Mouse (Mus musculus) heart, embryonic 15.5 days (tissue): Measurements from ENCODE around the gene Cwc27. TPM values are rescaled to one million over a fixed set of nuclear protein-coding genes. Genes with fewer than 3 reads are reported as not detected.
A peak's percentile ranks its signal among the peaks of the same experiment; 100 is the strongest.

Experiments used
- ATAC-seq: fragments of 200-750 bp; cut with Nextera tagmentation; replicated peaks from 2 replicates; pipeline ENCODE4 v1.8.0; 2017; ENCODE audit warnings: low read depth, moderate TSS enrichment; ENCODE audit not compliant: insufficient number of reproducible peaks, insufficient read depth, low FRiP score
- H3K27ac ChIP-seq: fragments of 300-500 bp; sonication (generic); 2 replicates; pipeline ENCODE4 v1.5.1; 2015; ENCODE audit warnings: mild to moderate bottlenecking, inconsistent platforms
- H3K27me3 ChIP-seq: fragments of 300-500 bp; sonication (generic); 2 replicates; pipeline ENCODE4 v1.6.1; 2015; ENCODE audit warnings: inconsistent platforms
- H3K36me3 ChIP-seq: fragments of 300-500 bp; sonication (generic); 2 replicates; pipeline ENCODE4 v1.6.1; 2015; ENCODE audit warnings: mild to moderate bottlenecking, inconsistent platforms
- H3K4me1 ChIP-seq: fragments of 300-500 bp; sonication (generic); replicated peaks from 2 replicates; pipeline ENCODE4 v1.6.1; 2015; ENCODE audit warnings: inconsistent platforms
- H3K4me2 ChIP-seq: fragments of 300-500 bp; sonication (generic); 2 replicates; pipeline ENCODE4 v1.6.1; 2015; ENCODE audit warnings: inconsistent platforms, mild to moderate bottlenecking, moderate library complexity
- H3K4me3 ChIP-seq: fragments of 300-500 bp; sonication (generic); 2 replicates; pipeline ENCODE4 v1.5.1; 2015; ENCODE audit warnings: mild to moderate bottlenecking, inconsistent platforms
- H3K9ac ChIP-seq: fragments of 300-500 bp; sonication (generic); 2 replicates; pipeline ENCODE4 v1.6.1; 2015; ENCODE audit warnings: mild to moderate bottlenecking, inconsistent platforms
- H3K9me3 ChIP-seq: fragments of 300-500 bp; sonication (generic); replicated peaks from 2 replicates; pipeline ENCODE4 v1.6.1; 2016; ENCODE audit warnings: inconsistent platforms
- WGBS: fragments of 180-500 bp; shearing (Covaris S2); methylation state at CpG from one replicate; pipeline ENCODE4 v1.1.7; 2015; ENCODE audit warnings: mixed read lengths; 5-methylcytosine and 5-hydroxymethylcytosine counted together
- polyA plus RNA-seq: library from polyadenylated mRNA; unstranded; fragments of >200 nt; fragmentation: Nextera tagmentation; extraction: Ambion mirVana; gene quantifications from 2 replicates; pipeline ENCODE4 v1.2.1, GENCODE M21; 2015

Cwc27 gene
- 19.6 and 20.6 TPM in 2 replicates for polyA plus RNA-seq

DNA sequence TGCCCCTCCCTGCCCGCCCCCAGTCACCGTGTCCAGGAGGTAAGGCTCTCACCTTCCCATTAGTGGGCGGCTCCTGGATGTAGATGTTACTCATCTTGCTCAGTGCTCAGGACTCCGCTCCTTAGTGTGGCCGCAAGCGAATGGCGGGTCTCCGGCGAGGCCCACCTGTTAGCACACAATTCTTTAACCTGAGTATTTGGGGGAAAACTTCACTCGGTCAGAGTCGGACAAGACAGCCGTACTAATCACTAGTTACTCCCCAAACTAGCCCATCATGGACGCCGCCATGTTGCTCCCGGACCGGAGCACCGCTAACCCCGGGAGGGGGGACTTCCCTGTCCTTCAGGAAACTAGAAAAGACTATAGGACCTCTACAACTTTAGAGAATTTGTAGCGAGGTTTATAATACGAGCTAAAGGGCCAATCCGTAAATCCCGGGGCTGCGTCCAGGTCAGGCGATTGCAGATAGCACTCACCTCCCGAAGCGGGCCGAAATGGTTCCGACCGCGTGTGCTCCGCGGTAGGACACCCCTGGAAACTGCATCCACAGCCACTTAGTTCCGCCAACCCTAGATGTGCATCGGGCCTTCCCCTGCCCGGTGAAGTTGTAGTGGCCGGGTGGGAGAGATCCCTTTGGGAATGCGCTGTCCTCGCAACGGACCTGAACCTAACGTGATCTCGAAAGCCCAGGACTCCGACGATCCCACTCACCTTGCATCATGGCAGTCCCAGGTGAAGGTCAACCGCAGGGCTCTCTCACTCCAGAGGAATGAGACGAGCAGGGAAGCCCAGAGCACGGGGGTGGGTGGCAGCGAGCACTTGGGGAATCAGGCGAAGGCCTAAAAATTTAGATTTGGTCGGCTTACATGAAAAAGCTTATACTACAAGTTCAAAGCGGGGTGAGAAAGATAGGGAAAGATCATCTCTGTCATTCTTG is at the start of gene Cwc27:
Gene Cwc27 (minus strand): TSS at position 508 of the 937 bp plus-strand sequence.
- WGBS = under 1% methylated on average over 50 of the region's 50 CpGs
- Histone ChIP-seq H3K9ac (peak within 1 kb of the TSS; percentile 85), H3K27ac (peak within 1 kb of the TSS; percentile 83), H3K4me2 (peak within 1 kb of the TSS; percentile 71), H3K4me3 (peak within 1 kb of the TSS; percentile 73), H3K27me3 (no peaks in the 10 kb centered on the region), H3K9me3 (no peaks in the 10 kb centered on the region), H3K36me3 (peaks cover 8% of the 10 kb centered on the region; the same call in 1 of the 2 replicates), H3K4me1 (peaks cover 17% of the 10 kb centered on the region)
- peak; percentile 87 for ATAC-seq

DNA sequence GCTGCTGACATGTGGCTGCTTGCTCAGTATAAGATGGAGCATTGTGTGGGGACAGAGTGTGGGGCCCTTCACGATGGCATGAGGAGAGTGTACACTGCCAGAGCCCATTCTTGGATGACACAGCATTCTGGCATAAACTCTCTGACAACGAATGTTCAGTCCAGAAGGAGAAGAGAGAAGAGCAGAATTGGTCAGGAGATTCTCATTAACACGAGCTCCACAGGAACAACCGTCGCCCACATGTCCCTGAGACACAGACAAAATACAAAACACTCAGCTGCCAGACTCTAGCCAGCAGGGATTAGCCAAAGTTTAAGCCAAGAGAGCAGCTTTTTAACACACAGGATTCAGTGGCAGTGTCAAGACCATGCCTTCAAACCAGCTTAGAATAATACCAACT is 49.8 kb upstream of the Cwc27 start:
- Histone ChIP-seq H3K9me3 (no peaks in the 10 kb centered on the region), H3K4me3 (no peak overlapping the region), H3K27ac (no peak overlapping the region), H3K4me2 (no peak overlapping the region), H3K9ac (no peak overlapping the region), H3K4me1 (peaks cover 9% of the 10 kb centered on the region), H3K27me3 (peaks cover 16% of the 10 kb centered on the region; the same call in 1 of the 2 replicates), H3K36me3 (no peaks in the 10 kb centered on the region)
- no peak for ATAC-seq
- WGBS = 78% methylated on average over 5 of the region's 5 CpGs

DNA sequence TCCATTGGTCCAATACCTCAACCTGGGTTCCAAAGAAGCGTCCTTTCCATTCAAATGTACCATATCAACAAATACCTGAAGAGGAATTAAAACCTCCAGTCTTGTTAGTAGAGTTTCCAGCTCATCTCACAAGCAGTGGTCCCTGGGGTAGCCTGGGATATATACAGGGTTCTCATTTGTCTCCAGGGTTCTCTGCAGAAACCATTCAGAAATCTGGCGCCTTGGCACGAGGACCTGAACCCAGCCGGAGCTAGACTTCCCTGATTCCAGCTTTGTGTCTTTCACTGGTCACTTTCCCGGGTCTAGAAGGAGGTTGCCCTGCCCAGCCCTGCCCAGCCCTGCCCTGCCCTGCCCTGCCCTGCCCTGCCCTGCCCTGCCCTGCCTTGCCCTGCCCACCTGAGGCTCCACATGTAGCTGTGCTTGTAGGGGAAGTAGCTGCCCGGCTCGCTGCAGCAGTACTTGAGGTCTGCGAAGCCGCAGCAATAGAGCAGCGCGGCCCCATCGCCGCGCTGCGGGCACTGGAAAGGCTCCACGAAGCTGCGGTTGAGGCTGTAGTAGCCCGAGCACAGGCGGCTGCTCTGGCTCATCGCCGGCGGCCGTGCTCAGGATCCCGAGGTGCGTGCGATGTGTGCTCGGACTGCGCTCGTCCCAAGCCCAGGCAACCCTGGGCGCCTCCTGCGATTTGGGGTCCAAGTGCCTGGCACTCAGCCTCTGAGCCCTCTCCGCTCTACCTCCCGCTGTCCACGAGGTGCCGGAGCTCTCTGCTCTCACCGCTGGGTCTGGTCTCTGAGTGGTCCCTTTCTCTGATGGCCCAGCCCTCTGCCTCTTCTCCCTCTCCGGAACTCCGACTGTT is 46.4 kb upstream of the Cwc27 start, which contains the start of gene Shisal2b:
Gene Shisal2b (minus strand): TSS at position 767 of the 853 bp plus-strand sequence.
- Histone ChIP-seq H3K27me3 (peaks cover 24% of the 10 kb centered on the region; the same call in 1 of the 2 replicates), H3K4me1 (peaks cover 9% of the 10 kb centered on the region), H3K36me3 (no peaks in the 10 kb centered on the region), H3K4me3 (peak within 1 kb of the TSS; percentile 57), H3K4me2 (peak within 1 kb of the TSS; percentile 99), H3K9ac (peak within 1 kb of the TSS; percentile 63), H3K9me3 (no peaks in the 10 kb centered on the region), H3K27ac (no peak within 1 kb of the TSS)
- 4% methylated on average over 38 of the region's 38 CpGs for WGBS
- ATAC-seq = 0 out of 2 replicates have a peak, but pooled peaks have one; percentile 47

DNA sequence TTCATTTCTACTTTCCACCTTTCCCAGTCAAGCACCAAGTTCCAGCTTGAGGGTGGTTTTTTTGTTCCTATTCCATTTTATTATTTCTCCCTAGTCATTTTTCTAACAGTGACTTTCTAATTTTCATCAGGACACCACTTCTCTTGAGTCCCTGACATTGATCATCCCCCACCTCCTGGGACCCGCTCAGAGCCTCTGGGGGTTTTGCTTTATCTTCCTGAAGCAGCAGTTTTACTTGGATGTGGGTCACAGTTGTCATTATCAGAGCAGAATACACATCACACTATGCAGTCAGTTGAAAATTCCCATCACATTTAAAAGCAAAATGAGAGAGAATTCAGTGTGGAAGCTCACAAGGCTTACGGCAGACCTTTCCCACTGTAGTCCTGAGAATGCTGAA is 36.7 kb upstream of the Cwc27 start:
- no peak for ATAC-seq
- WGBS = 64% methylated on average over 2 of the region's 2 CpGs

DNA sequence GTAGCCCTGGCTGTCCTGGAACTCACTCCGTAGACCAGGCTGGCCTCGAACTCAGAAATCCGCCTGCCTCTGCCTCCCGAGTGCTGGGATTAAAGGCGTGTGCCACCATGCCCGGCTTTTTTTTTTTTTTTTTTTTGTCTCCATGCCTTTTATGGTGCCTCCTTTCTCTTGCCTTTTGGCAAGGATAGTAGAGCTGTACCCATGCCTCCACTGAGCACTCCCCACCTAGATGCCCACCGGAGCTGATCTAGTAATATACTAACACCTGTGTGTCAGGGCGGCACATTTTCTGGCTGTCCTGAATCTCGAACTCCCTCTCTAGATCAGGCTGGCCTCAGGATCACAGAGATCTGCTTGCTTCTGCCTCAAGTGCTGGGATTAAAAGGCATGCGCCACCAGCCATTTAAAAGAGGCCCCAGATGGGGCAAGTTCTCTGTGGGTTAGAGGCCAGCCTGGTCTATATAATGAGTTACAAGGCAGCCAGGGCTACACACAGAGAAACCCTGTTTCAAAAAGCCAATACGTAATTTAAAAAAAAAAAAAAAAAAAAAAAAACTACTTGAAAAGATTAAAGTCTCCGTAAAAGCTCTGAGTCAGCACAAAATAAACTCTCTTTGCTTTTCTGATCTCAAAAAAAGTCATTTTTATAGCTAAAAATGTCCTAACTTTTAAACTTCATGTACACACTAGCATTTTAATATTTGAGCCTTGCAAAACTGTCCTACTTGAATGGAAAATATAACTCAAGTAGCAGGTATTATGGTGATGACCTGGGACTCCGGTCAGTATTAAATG is 26.6 kb upstream of the Cwc27 start:
- Histone ChIP-seq H3K27me3 (no peaks in the 10 kb centered on the region), H3K36me3 (peaks cover 5% of the 10 kb centered on the region), H3K27ac (no peak overlapping the region), H3K4me1 (no peaks in the 10 kb centered on the region), H3K4me3 (no peak overlapping the region), H3K4me2 (no peak overlapping the region), H3K9ac (no peak overlapping the region), H3K9me3 (no peaks in the 10 kb centered on the region)
- ATAC-seq = no peak
- WGBS = 77% methylated on average over 12 of the region's 13 CpGs

More for the DNA sequence above, 36.7 kb upstream of the Cwc27 start:
- no peaks in the 10 kb centered on the region for H3K9me3 ChIP-seq
- H3K4me2 ChIP-seq = no peak overlapping the region
- no peaks in the 10 kb centered on the region for H3K4me1 ChIP-seq
- H3K27ac ChIP-seq = no peak overlapping the region
- no peaks in the 10 kb centered on the region for H3K36me3 ChIP-seq
- H3K9ac ChIP-seq = no peak overlapping the region
- no peak overlapping the region for H3K4me3 ChIP-seq
- no peaks in the 10 kb centered on the region for H3K27me3 ChIP-seq

DNA sequence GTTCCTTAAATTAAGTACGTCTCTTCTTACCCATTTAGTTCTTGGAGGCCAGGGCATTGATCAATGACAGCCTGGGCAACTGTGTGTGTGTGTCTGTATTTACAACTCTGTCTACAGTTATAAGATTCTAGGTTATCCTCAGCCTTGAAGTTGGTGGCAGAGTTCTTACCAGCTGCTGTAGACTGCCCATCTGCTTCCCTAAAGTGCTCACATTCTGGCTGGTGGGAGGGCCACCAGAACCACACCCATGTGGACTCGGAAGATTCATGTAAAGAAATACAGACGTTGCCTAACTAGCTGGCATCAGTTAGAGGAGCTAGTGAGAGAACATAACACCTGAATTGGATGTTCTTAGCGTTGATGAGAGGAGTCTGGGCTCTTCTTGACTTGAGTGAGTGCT is 25.0 kb upstream of the Cwc27 start:
- 51% methylated on average over 4 of the region's 4 CpGs for WGBS
- no peak for ATAC-seq

GRCm38 (mm10) chr13:104837628-104838027 is 20.7 kb upstream of the Cwc27 start:
- H3K4me1 ChIP-seq = no peaks in the 10 kb centered on the region
- WGBS = 60% methylated on average over 7 of the region's 7 CpGs
- H3K36me3 ChIP-seq = peaks cover 37% of the 10 kb centered on the region
- no peaks in the 10 kb centered on the region for H3K27me3 ChIP-seq
- no peak overlapping the region for H3K4me3 ChIP-seq
- H3K9ac ChIP-seq = no peak overlapping the region
- ATAC-seq = no peak
- H3K9me3 ChIP-seq = no peaks in the 10 kb centered on the region
- no peak overlapping the region for H3K27ac ChIP-seq
- H3K4me2 ChIP-seq = no peak overlapping the region

More for the DNA sequence above, 25.0 kb upstream of the Cwc27 start:
- Histone ChIP-seq H3K9me3 (no peaks in the 10 kb centered on the region), H3K9ac (no peak overlapping the region), H3K36me3 (peaks cover 14% of the 10 kb centered on the region), H3K4me3 (no peak overlapping the region), H3K27ac (no peak overlapping the region), H3K4me1 (no peaks in the 10 kb centered on the region), H3K4me2 (no peak overlapping the region), H3K27me3 (no peaks in the 10 kb centered on the region)

- H3K4me3 ChIP-seq = no peak overlapping the region
- H3K4me2 ChIP-seq = no peak overlapping the region
- peaks cover 61% of the 10 kb centered on the region for H3K36me3 ChIP-seq
- H3K27ac ChIP-seq = no peak overlapping the region
- 0 out of 2 replicates have a peak, but pooled peaks cover under 1% of the 10 kb centered on the region for H3K9me3 ChIP-seq
- H3K9ac ChIP-seq = no peak overlapping the region
- no peaks in the 10 kb centered on the region for H3K27me3 ChIP-seq
- WGBS = 92% methylated on average over 13 of the region's 13 CpGs
- H3K4me1 ChIP-seq = no peaks in the 10 kb centered on the region
- ATAC-seq = no peak
Measured at GRCm38 (mm10) chr13:104832811-104833210, 15.9 kb upstream of the Cwc27 start.

GRCm38 (mm10) chr13:104825470-104825869 is 8.5 kb upstream of the Cwc27 start:
- 62% methylated on average over 2 of the region's 2 CpGs for WGBS
- Histone ChIP-seq H3K4me2 (no peak overlapping the region), H3K27ac (no peak overlapping the region), H3K36me3 (peaks cover 32% of the 10 kb centered on the region), H3K4me1 (peaks cover 11% of the 10 kb centered on the region), H3K4me3 (no peak overlapping the region), H3K9ac (no peak overlapping the region), H3K27me3 (no peaks in the 10 kb centered on the region), H3K9me3 (0 out of 2 replicates have a peak, but pooled peaks cover 4% of the 10 kb centered on the region)
- ATAC-seq = no peak

DNA sequence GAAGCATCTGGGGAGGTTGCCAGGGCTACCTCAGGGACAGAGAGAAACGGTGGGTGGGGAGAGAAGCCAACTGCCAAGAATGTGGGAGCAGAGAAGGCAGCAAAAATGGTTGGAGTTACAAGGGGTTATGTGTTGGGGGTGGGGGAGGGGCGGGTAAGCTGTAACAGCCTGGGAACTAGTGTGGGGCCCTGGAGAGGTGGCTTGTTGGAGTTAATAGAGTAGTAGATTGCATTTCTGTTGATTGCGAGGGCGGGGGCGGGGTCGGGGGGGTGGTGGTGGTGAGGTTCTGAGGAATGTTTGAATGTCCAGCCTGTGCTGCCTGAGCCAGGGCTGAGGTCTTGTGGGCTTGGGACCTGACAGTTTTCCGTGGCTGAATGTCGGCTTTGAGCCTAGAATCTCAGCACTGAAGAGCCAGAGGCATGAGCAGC is 5.5 kb upstream of the Cwc27 start:
- Histone ChIP-seq H3K27ac (peak overlapping the region; percentile 13; the same call in 1 of the 2 replicates), H3K4me1 (peaks cover 19% of the 10 kb centered on the region), H3K9ac (no peak overlapping the region), H3K9me3 (no peaks in the 10 kb centered on the region), H3K36me3 (peaks cover 13% of the 10 kb centered on the region), H3K4me2 (peak overlapping the region; percentile 48), H3K4me3 (peak overlapping the region; percentile 11; the same call in 1 of the 2 replicates), H3K27me3 (no peaks in the 10 kb centered on the region)
- 0 out of 2 replicates have a peak, but pooled peaks have one; percentile 27 for ATAC-seq
- 19% methylated on average over 8 of the region's 8 CpGs for WGBS
